Mouse (Mus musculus) erythroblast, embryonic 14.5 days (primary cell): ENCODE measurements around the gene Mbnl2.

Experiments
- GATA1 ChIP-seq: IDR thresholded peaks from 2 replicates; pipeline ENCODE4 v1.6.1; 2012; ENCODE audit warnings: low read length, inconsistent platforms, mixed read lengths
- TAL1 ChIP-seq: IDR thresholded peaks from 3 replicates; pipeline ENCODE4 v1.6.1; 2012; ENCODE audit warnings: low read length, inconsistent platforms, mixed read lengths

- TF ChIP-seq TAL1 = no peak
- no peak for TF ChIP-seq GATA1
These were observed 22.4 kb downstream of the Mbnl2 start for GRCm38 (mm10) chr14:120297833-120298232.
